Mouse (Mus musculus): ENCODE measurements at regions not wholly inside any gene's neighbourhood (a gene's known extent, or its start where the extent isn't known, plus 50 kb on each side); places are given as distances from the start of the nearest gene placed in this dataset.

DNA sequence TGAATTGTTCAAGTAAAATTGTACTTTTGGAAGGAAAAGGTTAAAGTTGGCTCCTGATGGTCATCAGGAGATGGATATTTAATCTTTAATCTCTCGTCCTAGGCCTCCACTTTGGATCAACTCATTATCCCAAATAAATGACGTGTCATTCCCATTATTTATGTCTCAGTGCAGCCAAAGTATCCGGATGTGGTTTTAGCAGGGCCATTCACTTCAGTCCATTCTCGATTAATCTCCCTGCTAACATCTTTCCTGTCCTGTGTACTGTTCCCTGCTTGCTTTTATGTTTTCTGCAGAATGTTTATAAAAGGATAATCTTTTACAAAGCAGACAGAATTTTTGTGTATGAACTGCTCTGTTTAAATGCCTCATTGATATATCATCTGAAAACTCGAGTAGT lies 60.4 kb upstream of the Prox1 start:
- no peak for TF ChIP-seq GATA1 (IDR thresholded peaks at IDR 0.05; ENCODE audit: low read length)
- no peak for TF ChIP-seq TAL1 (IDR thresholded peaks at IDR 0.05; ENCODE audit: low read length)

Data from erythroblast, embryonic 14.5 days (primary cell).